Mouse (Mus musculus) erythroid progenitor cell, adult 5-6 weeks (primary cell): ENCODE measurements around the gene Ppp1r3c. TPM values are rescaled to one million over a fixed set of nuclear protein-coding genes. Genes with fewer than 3 reads are reported as not detected.
"Not testable (repeated sequence)": the region's sequence is repeated elsewhere in the genome, so short reads cannot be mapped to it uniquely, and the experiment has no call there.

Experiments used
- ATAC-seq: replicated peaks from 2 replicates; pipeline ENCODE4 v1.8.0; 2016; ENCODE audit warnings: moderate number of reproducible peaks, mild to moderate bottlenecking, moderate TSS enrichment, inconsistent platforms; ENCODE audit not compliant: poor library complexity, low FRiP score, severe bottlenecking
- total RNA-seq, 2 experiments: library from RNA; stranded (forward) in 1 of 2; stranded (reverse) in 1 of 2; fragments of 150-400 nt in 1 of 2; fragments of 186-747, 209-891 nt in 1 of 2; gene quantifications; 2 replicates each; pipeline versions ENCODE4 v1.2.3 to v1.2.4; 2015 to 2017; ENCODE audit warnings: low replicate concordance in 2 of 2

Gene Ppp1r3c
- total RNA-seq (2015; ENCODE audit: low replicate concordance) (not detected in 2 replicates), total RNA-seq (2017; ENCODE audit: low replicate concordance) (not detected in 2 replicates)

DNA sequence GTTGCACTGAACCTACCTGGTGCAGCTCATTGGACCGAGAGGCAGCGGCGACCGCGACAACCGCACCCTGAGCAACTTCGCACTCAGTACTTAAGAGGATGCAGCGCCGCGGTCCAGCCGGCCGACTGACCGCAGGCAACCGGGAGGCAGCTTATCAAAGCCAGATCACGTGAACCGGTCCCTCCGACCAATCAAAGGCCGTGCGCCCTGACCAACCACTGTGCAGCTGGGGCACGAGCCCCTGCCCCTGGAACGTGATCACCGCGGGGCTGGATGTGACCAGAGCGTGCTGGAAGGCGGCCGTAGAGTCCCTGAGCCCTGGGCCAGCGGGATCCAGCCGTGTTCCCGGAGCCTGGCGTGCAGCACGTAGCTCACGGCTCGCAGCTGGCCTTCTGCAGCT is at the start of gene Ppp1r3c:
TSS of gene Ppp1r3c (minus strand) at position 117 of the 400 bp plus-strand sequence.
- ATAC-seq = no peak

DNA sequence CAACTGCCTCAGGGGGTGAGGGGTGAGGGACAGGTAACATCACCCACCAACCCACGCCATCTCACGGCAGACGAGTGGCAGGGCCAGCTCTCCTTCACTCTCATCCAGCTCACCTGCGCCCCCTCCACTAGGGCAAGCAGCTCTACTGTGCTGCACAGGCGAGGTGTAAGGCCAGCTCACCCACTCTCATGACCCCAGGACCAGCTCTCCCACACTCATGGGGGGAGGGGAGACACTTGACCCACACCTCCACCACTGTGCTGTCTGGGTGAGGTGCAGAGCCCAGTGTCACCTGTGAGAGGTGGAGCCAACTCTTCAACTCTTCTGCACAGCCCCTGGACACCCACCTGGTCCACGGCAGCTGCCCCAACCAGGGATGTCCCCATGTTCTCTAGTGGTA is 46.7 kb upstream of the Ppp1r3c start:
- ATAC-seq = no peak

DNA sequence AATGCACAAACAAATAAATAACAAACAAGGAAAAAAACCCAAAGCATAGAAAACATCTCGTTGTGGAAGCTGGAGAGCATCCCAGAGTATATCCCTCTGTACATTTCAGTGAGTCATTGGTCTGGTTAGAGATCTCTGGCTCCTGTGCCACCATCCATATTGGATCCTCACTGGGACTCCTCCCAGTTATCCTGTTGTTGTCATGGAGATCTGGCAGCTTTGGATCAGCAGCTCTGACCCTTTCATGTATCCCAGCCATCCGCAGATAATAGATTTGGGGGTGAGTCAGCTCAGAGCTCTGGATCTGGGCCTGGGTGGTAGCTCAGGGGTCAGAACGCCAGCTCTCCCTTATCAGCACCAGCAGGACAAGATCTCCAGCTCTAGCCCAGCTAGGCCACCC is 46.1 kb upstream of the Ppp1r3c start:
- no peak for ATAC-seq

DNA sequence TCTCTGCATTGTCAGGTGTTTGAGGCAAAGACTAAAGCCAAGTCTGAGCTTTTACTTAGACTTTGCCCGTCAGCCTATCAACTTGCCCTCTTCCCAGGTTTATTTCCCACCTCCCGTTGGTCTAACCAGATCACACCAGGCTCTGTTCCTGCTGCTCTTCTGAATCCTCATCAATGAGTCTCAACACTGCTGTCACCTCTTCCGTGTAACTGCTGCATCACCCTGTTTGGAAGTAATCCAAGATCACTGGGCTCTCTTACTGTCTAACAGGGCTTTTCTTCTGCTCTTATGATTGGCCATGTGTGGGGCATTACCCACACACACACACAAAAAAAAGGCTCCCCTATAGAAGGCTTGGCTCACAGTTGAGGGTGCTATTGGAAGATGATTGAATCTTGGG is 45.5 kb upstream of the Ppp1r3c start:
- ATAC-seq = no peak

DNA sequence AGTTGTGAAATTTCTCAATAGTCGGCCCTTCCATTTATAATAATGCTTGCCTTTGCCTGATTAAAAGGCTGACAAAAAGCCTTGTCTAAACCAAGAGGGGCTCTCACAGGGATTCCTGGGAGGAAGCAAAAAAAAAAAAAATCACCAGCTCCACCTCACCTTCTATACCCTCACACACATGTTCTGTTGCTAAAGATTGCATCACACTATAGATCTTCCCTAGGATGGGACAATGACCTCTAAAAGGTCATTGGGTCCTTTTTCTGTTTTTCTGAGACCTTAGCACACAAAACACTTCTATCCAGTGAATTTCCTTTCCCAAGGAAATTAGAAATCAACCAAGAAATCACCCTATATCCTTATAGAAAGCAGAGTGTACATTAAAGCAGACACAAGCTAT is 43.9 kb upstream of the Ppp1r3c start:
- ATAC-seq = no peak

DNA sequence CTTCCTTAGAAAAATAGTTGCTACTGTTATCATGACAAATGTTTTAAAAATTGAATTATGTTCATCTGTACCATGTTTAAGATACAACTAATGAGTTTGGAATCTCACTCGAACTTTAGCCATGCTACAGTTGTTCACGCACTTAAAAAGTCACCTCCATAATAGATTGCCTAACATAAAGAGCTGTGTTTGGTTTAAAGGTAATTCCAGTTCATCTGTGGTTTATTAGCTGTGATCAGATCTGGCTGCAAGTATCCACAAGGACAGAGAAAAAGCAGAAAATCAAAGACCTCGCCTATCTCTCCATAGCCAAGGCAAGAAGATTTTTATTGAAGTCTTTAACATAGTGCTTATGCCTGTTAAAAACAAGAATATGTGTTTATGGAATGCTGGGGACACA is 43.3 kb upstream of the Ppp1r3c start:
- ATAC-seq = no peak

DNA sequence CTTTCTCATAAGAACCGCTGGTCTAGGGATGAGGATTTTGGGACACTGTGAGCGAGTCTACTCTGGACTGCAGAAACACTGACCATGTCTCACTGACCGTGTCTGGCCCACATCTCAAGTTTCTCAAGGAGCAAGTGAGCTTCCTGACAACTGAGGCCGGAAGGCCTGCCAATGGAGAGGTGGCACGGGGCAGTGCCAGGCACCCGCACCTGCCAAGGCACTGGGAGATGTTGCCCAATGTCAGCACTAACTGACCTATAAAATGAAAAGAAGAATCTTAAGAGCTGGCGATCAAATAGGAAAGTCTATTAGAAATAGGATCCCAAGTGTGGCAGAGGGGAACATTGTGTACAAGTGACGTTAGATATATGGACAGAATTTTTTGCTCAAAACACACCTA is 39.1 kb upstream of the Ppp1r3c start:
- no peak for ATAC-seq

DNA sequence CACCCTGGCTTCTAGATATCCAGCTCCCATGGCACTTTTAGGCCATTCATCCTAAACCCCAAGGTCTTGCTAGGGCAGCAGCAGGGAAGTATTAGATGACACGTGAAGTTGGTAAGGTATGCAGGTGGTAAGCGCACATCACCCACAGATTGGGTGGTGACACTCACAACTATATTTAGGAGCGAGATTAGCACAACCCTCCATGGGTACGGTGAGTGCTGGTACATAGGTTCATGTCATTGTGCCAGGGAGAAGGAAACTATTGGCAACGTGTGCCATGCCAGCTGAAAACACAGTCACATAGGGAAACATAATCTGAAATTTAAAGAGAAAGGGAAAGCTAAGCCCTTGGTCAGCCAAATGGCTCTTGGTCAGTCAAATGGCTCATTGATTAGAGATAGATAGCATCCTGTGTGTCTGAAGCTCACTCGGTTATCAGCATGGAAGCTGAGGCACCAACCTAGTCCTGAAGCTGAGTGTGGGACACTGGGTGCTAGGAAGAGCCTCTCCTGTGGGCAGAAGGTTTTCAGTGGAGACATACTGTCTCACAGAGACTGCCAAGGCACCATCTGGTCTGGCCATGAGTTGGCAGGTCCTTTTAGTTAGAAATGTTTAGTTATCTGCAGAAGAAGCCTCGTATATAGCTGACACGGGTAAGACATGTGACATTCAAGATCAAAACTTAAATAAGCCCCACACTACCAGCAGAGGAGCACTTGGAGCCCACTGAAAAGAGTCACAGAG is 37.4 kb upstream of the Ppp1r3c start:
- ATAC-seq = no peak

DNA sequence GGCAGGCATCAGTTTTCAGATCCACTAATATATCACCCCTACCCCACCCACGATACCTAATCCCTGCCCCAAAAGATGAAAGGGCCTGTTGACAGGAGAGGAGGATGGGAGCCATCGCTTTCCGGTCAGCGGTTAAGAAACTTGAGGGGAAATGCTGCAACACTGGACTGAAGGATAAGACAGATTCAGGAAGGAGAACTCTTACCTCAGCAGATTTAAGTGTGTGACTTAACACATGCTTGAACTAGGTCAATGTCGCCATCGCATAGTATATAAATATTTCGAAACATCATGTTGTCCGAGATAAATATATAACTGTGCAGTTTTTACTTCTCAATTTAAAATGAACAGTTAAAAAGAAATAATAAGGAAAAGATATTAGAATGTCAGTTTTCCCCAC is 31.6 kb upstream of the Ppp1r3c start:
- no peak for ATAC-seq

DNA sequence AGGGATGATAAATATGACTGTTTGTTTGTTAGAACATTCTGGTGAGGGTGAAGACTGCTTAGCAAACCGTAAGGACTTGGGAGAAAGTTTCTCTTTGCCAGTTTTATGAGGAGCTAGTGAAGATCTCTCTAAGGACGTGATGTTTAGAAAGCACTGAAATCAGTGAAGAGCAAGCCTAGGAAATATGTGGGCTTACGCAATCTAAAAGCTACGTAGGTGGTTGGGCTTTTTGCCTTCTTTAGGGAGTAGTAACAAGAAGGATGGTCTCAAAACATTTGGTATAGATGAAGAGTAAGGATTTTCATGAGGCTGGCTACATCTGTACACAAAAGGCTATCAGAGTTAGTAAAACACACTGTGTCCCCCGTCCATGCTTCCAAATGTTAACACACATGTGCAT is 28.0 kb upstream of the Ppp1r3c start:
- no peak for ATAC-seq

DNA sequence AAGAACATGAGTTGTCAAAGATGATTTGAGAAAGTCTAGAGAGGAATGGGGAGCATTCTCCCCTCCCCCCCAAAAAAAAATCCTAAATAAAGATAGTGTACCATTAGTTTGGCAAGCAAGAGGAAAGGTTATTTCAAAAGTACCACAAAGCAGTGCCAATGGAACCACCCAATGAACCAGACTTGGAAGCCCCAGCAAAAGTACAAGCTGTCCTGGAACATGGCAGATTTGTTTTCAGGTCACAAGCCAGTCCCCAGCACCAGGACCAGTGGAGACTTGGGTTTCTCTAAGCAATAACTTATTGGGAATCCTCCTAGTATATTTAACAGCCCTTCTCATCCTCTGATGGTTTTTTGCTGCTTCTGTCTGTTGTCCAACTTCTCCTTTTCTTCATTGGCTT is 12.5 kb upstream of the Ppp1r3c start:
- no peak for ATAC-seq

DNA sequence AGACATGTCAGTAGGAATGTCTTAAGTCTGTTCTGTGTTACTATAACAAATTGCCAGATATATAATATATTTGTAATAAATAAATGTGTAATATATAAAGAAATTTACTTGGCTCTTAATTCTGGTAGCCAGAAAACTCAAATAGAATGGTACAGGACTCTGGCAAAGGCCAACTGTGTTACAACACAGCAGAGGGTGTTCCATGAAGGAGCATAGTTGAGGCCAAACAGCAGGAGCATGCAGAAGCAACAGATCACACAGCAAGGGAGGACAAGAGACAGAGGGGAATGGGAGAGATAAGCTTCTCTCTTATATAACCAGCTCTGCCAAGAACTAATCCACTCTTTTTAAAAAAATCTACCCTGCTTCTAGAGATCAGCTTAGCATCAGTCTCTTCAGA is 5.9 kb upstream of the Ppp1r3c start:
- ATAC-seq = no peak

DNA sequence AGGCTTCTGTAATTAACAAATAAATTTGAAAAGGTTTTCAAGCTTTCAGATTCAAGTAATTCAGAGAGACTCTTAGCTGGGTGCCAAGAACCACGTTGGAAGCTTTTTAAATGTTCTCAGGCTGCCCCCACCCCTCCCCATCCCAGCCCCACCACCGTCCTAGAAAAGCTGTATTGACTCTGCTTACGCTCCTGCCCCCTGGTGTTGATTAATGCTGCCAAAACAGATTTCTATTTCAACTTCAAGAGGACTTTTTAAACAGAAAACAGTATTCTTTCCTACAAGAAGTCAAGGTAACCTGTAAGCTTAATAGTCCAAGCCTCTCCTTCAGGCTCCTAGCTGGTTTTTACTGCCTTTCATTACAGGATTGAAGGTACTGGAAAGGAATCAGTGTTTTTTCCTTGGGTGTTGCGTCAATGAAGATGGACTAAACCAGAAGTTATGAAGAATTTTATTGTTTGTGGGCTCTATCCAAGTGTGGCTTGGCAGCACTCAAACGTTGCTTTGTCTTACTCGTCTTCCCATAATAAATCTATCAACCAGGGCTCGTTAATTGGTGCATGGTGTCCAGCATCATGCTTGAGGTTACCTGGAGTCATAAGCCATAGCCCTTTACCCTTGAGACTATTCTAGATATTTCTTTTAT is 3.2 kb upstream of the Ppp1r3c start:
- ATAC-seq = no peak

DNA sequence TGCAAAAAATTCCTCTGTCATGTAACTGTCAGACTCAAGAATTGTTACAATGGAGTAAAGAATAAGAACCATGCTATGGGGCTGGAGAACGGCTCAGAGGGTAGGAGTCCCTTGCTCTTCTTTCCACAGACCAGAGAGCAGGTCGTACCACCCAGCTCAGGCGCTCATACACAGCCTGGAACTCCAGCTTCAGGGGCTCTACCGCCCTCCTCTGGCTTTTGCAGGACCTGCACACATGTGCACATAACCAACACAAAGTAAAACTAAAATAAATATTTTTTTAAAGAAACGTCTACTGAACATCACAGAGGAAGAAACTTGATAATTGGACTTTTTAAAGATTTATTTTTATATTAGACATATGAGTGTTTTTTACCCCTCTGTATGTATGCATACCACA is 1.6 kb upstream of the Ppp1r3c start:
- ATAC-seq = no peak

DNA sequence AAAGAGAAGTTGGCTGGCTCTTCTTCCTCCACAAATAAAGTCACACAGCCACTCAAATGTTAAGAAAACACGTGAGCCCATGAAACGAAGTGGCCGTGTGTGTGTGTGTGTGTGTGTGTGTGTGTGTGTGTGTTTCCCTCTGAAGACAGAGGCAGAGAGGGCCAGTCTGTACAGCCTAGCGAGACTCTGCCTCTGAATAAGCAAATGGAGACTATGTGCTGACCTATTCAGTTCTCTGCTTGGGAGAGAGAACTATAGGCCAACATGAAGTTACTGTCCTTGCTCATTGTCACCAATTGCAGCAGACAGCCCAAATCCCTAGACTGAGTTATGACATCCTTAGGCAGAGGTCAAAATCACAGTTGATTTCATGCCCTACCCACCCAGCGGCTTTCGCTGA is 634 bp upstream of the Ppp1r3c start:
- ATAC-seq = no peak

DNA sequence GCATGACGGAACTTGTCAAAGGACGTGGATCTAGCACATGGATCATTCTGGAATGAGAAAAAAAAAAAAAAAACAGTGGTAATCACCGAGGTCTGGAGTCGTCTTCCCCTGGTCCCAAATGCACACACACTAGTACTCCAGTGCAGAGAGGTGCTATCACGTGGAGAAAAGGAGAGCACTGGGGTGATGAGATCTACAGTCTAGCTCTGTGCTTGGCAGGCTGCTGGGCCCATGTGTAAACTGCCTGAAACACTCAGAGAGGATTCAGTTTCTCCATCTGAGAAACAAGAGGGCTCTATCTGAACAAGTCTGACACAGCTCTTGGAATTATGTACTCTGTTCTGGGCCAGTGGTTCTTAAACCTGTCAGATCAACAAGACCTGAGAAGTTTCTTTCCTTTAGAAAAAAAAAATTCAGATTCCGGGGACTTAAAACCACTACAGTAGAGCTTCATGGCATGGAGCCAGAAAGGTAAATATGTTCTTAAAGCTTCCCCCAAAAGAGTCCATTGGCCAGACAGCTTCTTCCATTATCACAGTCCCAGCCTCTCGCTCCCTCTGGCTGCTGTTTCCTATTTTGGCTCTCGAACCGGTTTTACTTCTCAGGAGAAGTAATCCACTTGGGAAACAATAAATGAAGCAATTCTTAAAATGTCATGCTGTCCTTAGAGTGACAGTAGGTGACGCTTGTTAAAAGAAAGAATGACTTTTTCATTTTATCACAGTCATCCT is 2.0 kb downstream of the Ppp1r3c start:
- no peak for ATAC-seq

DNA sequence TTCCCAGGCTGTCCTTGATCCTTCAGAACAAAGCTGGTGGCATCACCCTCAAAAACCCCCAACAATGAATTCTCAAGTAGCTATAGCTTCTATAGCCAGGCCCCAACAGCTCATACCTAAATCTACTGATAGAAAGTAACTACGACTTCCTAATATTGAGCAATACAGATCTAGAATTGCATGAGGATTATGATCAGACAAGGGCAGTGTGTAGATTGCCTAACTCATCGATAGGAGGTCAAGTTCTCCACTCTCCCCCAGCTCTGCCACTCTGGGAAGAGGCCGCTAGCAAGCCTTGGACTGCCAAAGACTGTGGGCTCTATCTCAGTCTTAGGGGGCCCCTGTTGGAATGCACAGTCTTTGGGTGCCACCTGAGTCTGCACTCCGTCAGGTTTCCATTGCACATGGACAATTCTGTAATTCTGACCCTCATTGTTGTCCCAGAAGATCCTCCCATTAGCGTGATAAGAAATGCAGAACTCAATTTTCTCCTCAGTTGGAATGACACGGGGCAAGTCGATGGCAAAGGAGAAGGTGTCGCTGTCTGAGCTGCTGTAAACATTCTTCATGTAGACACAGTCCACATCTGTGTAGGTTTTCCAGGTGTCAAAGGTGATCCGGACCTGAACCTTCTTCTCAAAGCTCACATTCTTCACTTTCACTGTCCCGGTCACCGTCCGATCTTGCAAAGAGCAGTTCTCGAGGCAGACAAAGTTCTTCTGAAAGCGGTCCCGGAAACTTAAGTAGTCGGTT is 3.1 kb downstream of the Ppp1r3c start:
- no peak for ATAC-seq

DNA sequence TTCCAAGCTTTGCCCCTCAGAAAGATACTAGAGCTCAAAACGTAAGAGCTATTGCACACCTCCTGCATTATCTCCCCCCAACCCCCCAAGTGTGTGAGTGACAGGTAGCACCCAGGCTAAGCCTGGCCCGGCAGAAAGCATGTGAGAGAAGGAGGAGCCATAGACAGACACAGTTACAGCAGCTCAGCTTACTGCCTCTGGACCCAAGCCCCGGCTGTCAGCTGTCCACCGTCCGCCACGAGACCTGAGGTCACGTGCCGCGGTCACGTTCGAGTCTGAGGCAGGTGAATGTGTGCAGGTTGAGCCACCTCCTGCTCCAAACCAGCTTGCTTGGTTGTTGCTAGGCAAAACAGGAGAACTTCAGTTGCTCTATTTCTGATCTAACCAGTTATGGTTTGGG is 5.1 kb downstream of the Ppp1r3c start:
- no peak for ATAC-seq

DNA sequence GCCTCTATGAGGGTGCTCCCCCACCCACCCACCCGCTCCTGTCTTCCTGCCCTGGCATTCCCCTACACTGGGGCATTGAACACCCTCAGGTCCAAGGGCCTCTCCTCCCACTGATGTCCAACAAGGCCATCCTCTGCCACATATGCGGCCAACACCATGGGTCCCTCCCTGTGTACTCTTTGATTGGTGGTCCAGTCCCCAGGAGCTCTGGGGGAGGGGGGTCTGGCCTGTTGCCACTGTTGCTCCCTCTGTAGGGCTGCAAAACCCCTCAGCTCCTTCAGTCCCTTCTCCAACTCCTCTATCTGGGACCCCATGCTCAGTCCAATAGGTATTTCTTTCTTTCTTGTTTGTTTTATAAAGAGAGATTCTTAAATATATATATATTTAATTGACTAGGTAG is 6.0 kb downstream of the Ppp1r3c start:
- not testable (repeated sequence) for ATAC-seq

DNA sequence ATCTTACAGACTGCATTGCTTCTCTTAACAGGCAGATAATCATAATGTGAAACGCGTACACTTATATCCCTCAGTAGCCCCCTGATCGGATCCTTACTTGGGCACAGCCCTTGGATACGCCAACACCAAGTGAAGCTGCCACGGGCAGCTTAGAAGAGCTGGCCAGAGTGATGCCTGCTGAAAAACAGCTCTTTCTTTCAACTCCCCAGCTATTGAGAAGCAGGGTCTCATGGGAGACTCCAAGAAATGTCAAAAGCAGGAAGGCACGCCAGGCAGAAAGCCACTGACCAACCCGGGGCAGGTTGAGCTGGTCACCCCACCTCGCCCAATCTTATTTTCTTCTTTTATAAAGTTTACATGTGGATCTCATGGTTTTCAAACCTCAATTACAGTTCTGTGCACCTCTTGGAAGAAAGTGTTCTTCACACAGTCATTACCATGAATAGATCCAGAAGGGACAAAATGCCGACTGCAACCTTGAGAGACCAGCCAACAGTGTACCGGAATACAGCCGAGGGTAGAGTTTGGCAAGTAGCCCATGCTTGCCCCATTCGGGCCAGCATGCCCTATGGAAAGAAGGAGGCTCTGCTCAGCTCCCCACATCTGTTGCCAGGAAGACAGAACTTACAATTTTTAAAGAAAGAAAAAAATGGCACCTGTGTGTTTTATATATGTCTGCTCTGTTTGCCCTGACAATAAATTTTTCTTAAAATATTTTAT is 7.6 kb downstream of the Ppp1r3c start:
- no peak for ATAC-seq
